Mouse (Mus musculus) sigmoid colon, adult 10 weeks (tissue): ENCODE results near the gene Oma1. TPM values are rescaled to one million over a fixed set of nuclear protein-coding genes. Genes with fewer than 3 reads are reported as not detected.

Experiments
- polyA plus RNA-seq: library from polyadenylated mRNA; stranded (reverse); fragments of 350-450 nt; fragmentation: Illumina TruSeq; extraction: RNeasy Lipid Tissue Mini Kit (QIAGEN cat#74804); gene quantifications from one replicate; pipeline ENCODE4 v1.2.3, GENCODE M21; 2014; ENCODE audit warnings: low read depth, low replicate concordance

The Oma1 gene
- polyA plus RNA-seq: 16.8 TPM

DNA sequence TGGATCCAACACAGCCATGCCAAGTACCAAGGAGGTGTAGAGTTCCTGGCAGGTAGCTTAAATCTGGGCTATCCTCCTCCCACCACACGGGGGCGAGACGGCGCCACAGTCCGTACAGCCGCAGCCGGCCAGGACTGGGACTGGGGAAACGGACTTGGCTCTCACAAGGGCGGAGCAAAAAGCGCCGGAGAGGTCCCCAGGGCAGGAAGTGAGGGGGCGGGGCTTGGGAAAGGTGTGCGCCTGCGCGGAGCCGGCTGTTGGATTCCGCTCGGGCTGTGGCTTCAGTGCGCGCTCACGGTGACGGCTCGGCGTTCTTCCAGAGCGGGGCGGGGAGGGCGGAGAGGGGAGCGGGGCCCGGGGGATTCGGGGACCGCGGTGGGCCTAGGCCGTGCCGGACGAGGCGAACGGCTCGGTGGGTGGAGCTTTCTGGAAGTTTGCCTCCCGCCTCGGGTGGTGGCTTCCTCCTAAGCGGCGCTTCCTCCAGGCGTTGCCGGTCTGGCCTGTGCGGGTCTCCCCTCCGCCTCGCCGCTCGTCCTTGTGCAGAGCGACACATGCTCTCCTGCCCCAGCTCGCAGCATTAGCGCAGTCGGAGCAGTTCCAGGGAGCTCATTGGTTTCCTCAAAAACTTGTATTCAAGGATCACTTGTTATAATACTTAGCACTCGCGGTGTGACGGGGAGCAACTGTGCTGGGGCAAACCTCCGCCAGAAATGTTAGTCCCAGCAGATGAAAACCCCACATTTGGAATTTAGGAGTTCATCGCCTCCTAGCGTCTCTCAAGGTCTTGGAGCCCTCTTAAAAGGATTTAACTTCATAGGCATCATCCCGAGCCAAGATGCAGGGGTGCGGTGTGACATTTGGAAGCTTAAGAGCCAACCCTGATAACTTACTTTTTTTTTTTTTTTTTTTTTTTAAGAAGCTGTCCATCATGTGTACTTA is at the start of gene Oma1:
Oma1 (plus strand) TSS at position 226 of the 939 bp plus-strand sequence.

DNA sequence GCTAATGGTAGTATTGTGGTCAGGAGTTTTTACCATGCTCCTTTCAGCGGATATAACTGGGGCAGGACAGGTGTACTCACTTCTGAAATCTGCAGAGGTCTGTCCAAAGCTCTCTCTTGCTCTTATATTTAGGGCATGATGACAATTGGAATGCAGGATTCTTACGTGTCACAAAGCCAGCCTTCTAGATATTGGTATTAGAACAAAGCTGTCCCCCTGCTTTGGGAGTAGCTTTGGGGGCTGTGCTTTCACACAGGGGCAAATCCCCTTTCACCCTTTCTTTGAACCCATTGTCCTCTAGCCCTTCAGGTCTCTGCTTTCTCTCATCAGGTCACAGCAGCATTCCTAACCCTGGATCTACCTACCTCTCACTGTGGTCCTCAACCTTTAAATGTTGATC is 22.8 kb upstream of the Oma1 start, which contains the start of gene 4921539E11Rik:
4921539E11Rik (minus strand) TSS at position 101 of the 400 bp plus-strand sequence.

Other genes starting within 250 kb of the Oma1 start
- gene Mier1, start 199.4 kb upstream of the Oma1 start, polyA plus RNA-seq: 355 TPM
- 2.4 TPM for gene Wdr78, start 199.3 kb upstream of the Oma1 start, polyA plus RNA-seq
- 28.3 TPM for gene Slc35d1, start 98.6 kb upstream of the Oma1 start, polyA plus RNA-seq
- 0.22 TPM for gene 4921539E11Rik, start 22.9 kb upstream of the Oma1 start, polyA plus RNA-seq